Mouse (Mus musculus): ENCODE results near the gene Ttll4. TPM values are rescaled to one million over a fixed set of nuclear protein-coding genes. Genes with fewer than 3 reads are reported as not detected.

The Ttll4 gene
- polyA plus RNA-seq, 1 experiment = 5.1 TPM

DNA sequence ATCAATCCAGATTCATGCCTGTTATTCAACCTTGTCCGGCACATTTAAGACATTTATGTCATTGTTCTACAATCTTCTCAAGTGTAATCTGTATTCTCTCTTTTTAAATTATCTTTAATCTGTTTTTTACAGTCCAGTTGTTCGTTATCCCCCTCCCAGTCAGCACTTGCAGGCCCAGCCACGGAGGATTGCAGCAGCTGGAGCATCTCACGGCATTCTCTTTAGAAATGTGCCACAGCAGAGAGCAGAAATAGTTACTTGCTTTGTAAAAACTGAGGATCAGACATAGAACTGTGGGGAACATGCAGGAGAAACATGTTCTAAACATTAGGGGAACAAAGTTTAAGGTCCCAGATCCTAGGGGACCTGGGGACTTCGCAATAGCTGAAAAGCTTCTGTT lies 43.5 kb downstream of the Ttll4 start:
- no peak overlapping the region for H3K4me3 ChIP-seq
- H3K36me3 ChIP-seq (ENCODE audit: control insufficient read depth, insufficient read depth) = peaks cover 11% of the 10 kb centered on the region
- H3ac ChIP-seq (ENCODE audit: control insufficient read depth, insufficient read length) = no peak overlapping the region
- H3K27me3 ChIP-seq (ENCODE audit: control insufficient read depth, insufficient read depth, insufficient read length) = no peaks in the 10 kb centered on the region
- no peak for TF ChIP-seq POLR2A (IDR thresholded peaks at IDR 0.05; ENCODE audit: insufficient read length, low read depth)
- TF ChIP-seq TCF12 (IDR thresholded peaks at IDR 0.05; ENCODE audit: insufficient read depth, poor library complexity, severe bottlenecking) = no peak
- no peak for TF ChIP-seq TCF3 (IDR thresholded peaks at IDR 0.05; ENCODE audit: insufficient read length, low read depth)
- no peak for TF ChIP-seq MYOD1 (IDR thresholded peaks at IDR 0.05; ENCODE audit: control insufficient read depth in 1 of 3, insufficient read length in 2 of 3, low read depth in 2 of 3)
- TF ChIP-seq SRF (IDR thresholded peaks at IDR 0.05; ENCODE audit: control insufficient read depth, insufficient read length, low read depth) = no peak
- TF ChIP-seq POLR2AphosphoS2 (IDR thresholded peaks at IDR 0.05; ENCODE audit: insufficient read length, low read depth) = no peak
- TF ChIP-seq MAX (IDR thresholded peaks at IDR 0.05; ENCODE audit: low read depth) = no peak
- TF ChIP-seq USF1 (IDR thresholded peaks at IDR 0.05; ENCODE audit: low read depth) = no peak
- no peak for TF ChIP-seq E2F4 (IDR thresholded peaks at IDR 0.05; ENCODE audit: insufficient read depth)
- TF ChIP-seq CEBPB (IDR thresholded peaks at IDR 0.05; ENCODE audit: insufficient read depth, poor library complexity, severe bottlenecking) = no peak
- no peak for TF ChIP-seq REST (IDR thresholded peaks at IDR 0.05; ENCODE audit: insufficient read depth, insufficient read length)
- TF ChIP-seq MYOG (IDR thresholded peaks at IDR 0.05; ENCODE audit: control insufficient read depth in 1 of 3, insufficient read depth in 1 of 3, insufficient read length in 2 of 3, low read depth in 2 of 3) = no peak
- no peak overlapping the region for H3K4me2 ChIP-seq (ENCODE audit: low read depth)
- no peaks in the 10 kb centered on the region for H3K79me2 ChIP-seq (ENCODE audit: control insufficient read depth, insufficient read depth)

DNA sequence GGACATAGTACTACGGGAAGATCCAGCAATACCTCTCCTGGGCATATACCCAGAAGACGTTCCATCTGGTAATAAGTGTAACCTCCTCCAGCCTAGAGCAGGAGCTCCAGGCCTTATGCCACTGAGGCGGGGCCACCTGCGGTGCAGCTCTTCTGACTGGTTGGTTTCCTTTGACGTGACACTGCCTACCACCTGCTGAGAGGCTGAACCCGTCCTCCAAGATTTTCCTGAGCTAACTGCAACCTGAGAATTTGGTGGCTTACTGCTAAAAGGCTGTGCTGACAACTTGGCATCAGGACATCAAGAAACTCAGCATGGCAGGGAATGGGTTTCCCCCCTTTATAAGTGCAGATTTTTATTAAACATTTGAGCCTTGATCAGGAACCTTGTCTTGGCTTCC lies 48.0 kb downstream of the Ttll4 start:
- no peak overlapping the region for H3K4me3 ChIP-seq
- TF ChIP-seq TCF3 (IDR thresholded peaks at IDR 0.05; ENCODE audit: insufficient read length, low read depth) (no peak), POLR2A (IDR thresholded peaks at IDR 0.05; ENCODE audit: insufficient read length, low read depth) (no peak), E2F4 (IDR thresholded peaks at IDR 0.05; ENCODE audit: insufficient read depth) (no peak), MYOD1 (IDR thresholded peaks at IDR 0.05; ENCODE audit: control insufficient read depth in 1 of 3, insufficient read length in 2 of 3, low read depth in 2 of 3) (no peak), POLR2AphosphoS2 (IDR thresholded peaks at IDR 0.05; ENCODE audit: insufficient read length, low read depth) (no peak), CEBPB (IDR thresholded peaks at IDR 0.05; ENCODE audit: insufficient read depth, poor library complexity, severe bottlenecking) (no peak), SRF (IDR thresholded peaks at IDR 0.05; ENCODE audit: control insufficient read depth, insufficient read length, low read depth) (no peak), MAX (IDR thresholded peaks at IDR 0.05; ENCODE audit: low read depth) (no peak), USF1 (IDR thresholded peaks at IDR 0.05; ENCODE audit: low read depth) (no peak), REST (IDR thresholded peaks at IDR 0.05; ENCODE audit: insufficient read depth, insufficient read length) (no peak), TCF12 (IDR thresholded peaks at IDR 0.05; ENCODE audit: insufficient read depth, poor library complexity, severe bottlenecking) (no peak), MYOG (IDR thresholded peaks at IDR 0.05; ENCODE audit: control insufficient read depth in 1 of 3, insufficient read depth in 1 of 3, insufficient read length in 2 of 3, low read depth in 2 of 3) (no peak)
- no peaks in the 10 kb centered on the region for H3K36me3 ChIP-seq (ENCODE audit: control insufficient read depth, insufficient read depth)

DNA sequence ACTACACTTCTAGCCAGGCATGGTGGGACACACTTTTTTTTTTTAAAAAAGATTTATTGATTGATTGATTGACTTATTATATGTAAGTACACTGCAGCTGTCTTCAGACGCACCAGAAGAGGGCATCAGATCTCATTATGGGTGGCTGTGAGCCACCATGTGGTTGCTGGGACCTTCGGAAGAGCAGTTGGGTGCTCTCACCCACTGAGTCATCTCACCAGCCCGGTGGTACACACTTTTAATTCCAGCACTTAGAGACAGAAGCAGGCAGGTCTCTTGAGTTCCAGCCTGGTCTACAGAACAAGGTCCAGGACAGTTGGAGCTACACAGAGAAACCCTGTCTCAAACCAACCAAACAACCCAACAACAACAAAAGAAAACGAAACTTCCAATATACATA lies 50.5 kb downstream of the Ttll4 start:
- TF ChIP-seq MYOD1 (IDR thresholded peaks at IDR 0.05; ENCODE audit: control insufficient read depth in 1 of 3, insufficient read length in 2 of 3, low read depth in 2 of 3) (no peak), POLR2AphosphoS2 (IDR thresholded peaks at IDR 0.05; ENCODE audit: insufficient read length, low read depth) (no peak), TCF12 (IDR thresholded peaks at IDR 0.05; ENCODE audit: insufficient read depth, poor library complexity, severe bottlenecking) (no peak), MAX (IDR thresholded peaks at IDR 0.05; ENCODE audit: low read depth) (no peak), E2F4 (IDR thresholded peaks at IDR 0.05; ENCODE audit: insufficient read depth) (no peak)
- Histone ChIP-seq H3K36me3 (ENCODE audit: control insufficient read depth, insufficient read depth) (no peaks in the 10 kb centered on the region), H3K4me3 (no peak overlapping the region), H3ac (ENCODE audit: control insufficient read depth, insufficient read length) (no peak overlapping the region), H3K27me3 (ENCODE audit: control insufficient read depth, insufficient read depth, insufficient read length) (peaks cover 6% of the 10 kb centered on the region), H3K79me2 (ENCODE audit: control insufficient read depth, insufficient read depth) (no peaks in the 10 kb centered on the region), H3K4me2 (ENCODE audit: low read depth) (peak overlapping the region; percentile 55)

More for the DNA sequence above, 48.0 kb downstream of the Ttll4 start:
- H3ac ChIP-seq (ENCODE audit: control insufficient read depth, insufficient read length) = no peak overlapping the region
- no peak overlapping the region for H3K4me2 ChIP-seq (ENCODE audit: low read depth)
- H3K27me3 ChIP-seq (ENCODE audit: control insufficient read depth, insufficient read depth, insufficient read length) = peaks cover 6% of the 10 kb centered on the region
- no peaks in the 10 kb centered on the region for H3K79me2 ChIP-seq (ENCODE audit: control insufficient read depth, insufficient read depth)

DNA sequence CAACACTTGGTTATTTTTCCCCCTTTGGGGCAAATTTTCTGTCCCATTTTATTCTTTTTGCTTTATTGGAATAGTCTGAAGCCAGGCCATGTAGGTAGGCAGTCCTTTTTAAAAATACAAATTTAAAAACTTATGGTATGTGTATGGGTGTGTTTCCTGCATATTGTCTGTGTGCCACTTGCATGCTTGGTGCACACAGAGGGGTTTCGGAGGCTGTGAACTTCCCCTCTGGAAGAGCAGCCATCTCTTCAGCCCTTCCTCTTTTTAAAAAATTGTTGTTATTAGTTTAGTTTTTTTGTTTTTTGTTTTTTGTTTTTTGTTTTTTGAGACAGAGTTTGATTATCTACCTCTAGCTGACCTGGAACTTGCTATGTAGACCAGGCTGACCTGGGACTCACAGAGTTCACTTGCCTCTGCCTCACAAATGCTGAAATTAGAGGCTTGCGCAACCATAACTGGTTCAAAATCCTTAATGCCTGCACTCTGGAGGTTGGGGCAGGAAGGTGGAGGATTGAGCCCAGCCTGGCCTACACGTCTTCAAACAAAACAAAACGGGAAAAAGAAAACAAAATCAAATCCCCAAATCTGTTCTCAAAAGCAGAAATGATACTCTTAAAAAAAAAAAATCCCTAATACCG lies 51.0 kb downstream of the Ttll4 start:
- TF ChIP-seq MYOG (IDR thresholded peaks at IDR 0.05; ENCODE audit: control insufficient read depth in 1 of 3, insufficient read depth in 1 of 3, insufficient read length in 2 of 3, low read depth in 2 of 3) (no peak), CEBPB (IDR thresholded peaks at IDR 0.05; ENCODE audit: insufficient read depth, poor library complexity, severe bottlenecking) (0 out of 2 replicates have a peak, but pooled peaks have one; percentile 47), MYOD1 (IDR thresholded peaks at IDR 0.05; ENCODE audit: control insufficient read depth in 1 of 3, insufficient read length in 2 of 3, low read depth in 2 of 3) (no peak), TCF12 (IDR thresholded peaks at IDR 0.05; ENCODE audit: insufficient read depth, poor library complexity, severe bottlenecking) (no peak), E2F4 (IDR thresholded peaks at IDR 0.05; ENCODE audit: insufficient read depth) (no peak), POLR2A (IDR thresholded peaks at IDR 0.05; ENCODE audit: insufficient read length, low read depth) (no peak)
- peaks cover 6% of the 10 kb centered on the region for H3K27me3 ChIP-seq (ENCODE audit: control insufficient read depth, insufficient read depth, insufficient read length)
- peak overlapping the region; percentile 55 for H3K4me2 ChIP-seq (ENCODE audit: low read depth)
- no peak overlapping the region for H3ac ChIP-seq (ENCODE audit: control insufficient read depth, insufficient read length)
- H3K79me2 ChIP-seq (ENCODE audit: control insufficient read depth, insufficient read depth) = no peaks in the 10 kb centered on the region
- no peaks in the 10 kb centered on the region for H3K36me3 ChIP-seq (ENCODE audit: control insufficient read depth, insufficient read depth)
- no peak overlapping the region for H3K4me3 ChIP-seq
